Mouse (Mus musculus) heart, adult 2 months (tissue): ENCODE measurements around the gene Ndufv3. TPM values are rescaled to one million over a fixed set of nuclear protein-coding genes. Genes with fewer than 3 reads are reported as not detected.

Experiments
- DNase-seq, 2 experiments: peaks; one replicate each; pipeline ENCODE4 v3.0.0; 2021
- H3K27ac ChIP-seq: fragments of 200-600 bp; 2 replicates; pipeline ENCODE4 v1.8.1; 2022
- H3K27me3 ChIP-seq: fragments of 200-500 bp; 2 replicates; pipeline ENCODE4 v1.6.1; 2012; ENCODE audit warnings: mild to moderate bottlenecking, low read length, inconsistent platforms, mixed read lengths; ENCODE audit not compliant: control insufficient read depth, insufficient read depth
- H3K36me3 ChIP-seq: fragments of 200-500 bp; 2 replicates; pipeline ENCODE4 v1.6.1; 2012; ENCODE audit warnings: low read length, inconsistent platforms; ENCODE audit not compliant: control insufficient read depth, insufficient read depth
- H3K4me1 ChIP-seq: fragments of 200-500 bp; 2 replicates; pipeline ENCODE4 v1.6.1; 2011; ENCODE audit warnings: low read length; ENCODE audit not compliant: control insufficient read depth, insufficient read depth
- H3K4me3 ChIP-seq: fragments of 200-600 bp; 2 replicates; pipeline ENCODE4 v1.8.1; 2022
- H3K79me2 ChIP-seq: fragments of 200-500 bp; replicated peaks from 2 replicates; pipeline ENCODE4 v1.6.1; 2012; ENCODE audit warnings: mild to moderate bottlenecking, inconsistent platforms, low read length, moderate library complexity, mixed read lengths; ENCODE audit not compliant: control insufficient read depth, insufficient read depth
- H3K9ac ChIP-seq: fragments of 200-500 bp; 2 replicates; pipeline ENCODE4 v1.6.1; 2012; ENCODE audit warnings: low read depth, mild to moderate bottlenecking, control low read depth, inconsistent platforms, low read length, mixed read lengths
- CTCF ChIP-seq: fragments of 200-600 bp; IDR thresholded peaks from 2 replicates; pipeline ENCODE4 v1.8.1; 2022; ENCODE audit warnings: antibody characterized with exemption, mild to moderate bottlenecking, moderate library complexity
- EP300 ChIP-seq: fragments of 200-500 bp; IDR thresholded peaks from 2 replicates; pipeline ENCODE4 v1.6.1; 2011; ENCODE audit warnings: low read depth, low read length, control low read depth; ENCODE audit not compliant: insufficient read depth
- POLR2A ChIP-seq: fragments of 200-500 bp; IDR thresholded peaks from 2 replicates; pipeline ENCODE4 v1.6.1; 2011; ENCODE audit warnings: mild to moderate bottlenecking, low read depth, low read length, control low read depth; ENCODE audit not compliant: insufficient read depth
- WGBS: fragments of 180-500 bp; shearing (Covaris S2); methylation state at CpG from one replicate; pipeline ENCODE4 v1.1.7; 2018; 5-methylcytosine and 5-hydroxymethylcytosine counted together
- intact Hi-C: fragments of 180-260 bp; cut with DNase I; formaldehyde crosslinking; loops from one replicate; pipeline ENCODE4 v1.15.1; 2025
- polyA plus RNA-seq: library from polyadenylated mRNA; depleted of rRNA; stranded (reverse); fragments of >200 nt; gene quantifications from 2 replicates; pipeline ENCODE4 v1.2.3, GENCODE M21; 2012
- total RNA-seq, 2 experiments: library from RNA; stranded (reverse); gene quantifications; 2 replicates each; pipeline ENCODE4 v1.2.3; 2021

The Ndufv3 gene
- total and polyA plus RNA-seq, 3 experiments = 764 to 1,509 (median 1,326) TPM

GRCm38 (mm10) chr17:31556253-31556652 lies 36.3 kb downstream of the Ndufv3 start:
- H3K4me3 ChIP-seq = no peak overlapping the region
- H3K27ac ChIP-seq = no peak overlapping the region
- peaks cover 1% of the 10 kb centered on the region for H3K4me1 ChIP-seq
- WGBS = 52% methylated on average over 4 of the region's 4 CpGs
- no peaks in the 10 kb centered on the region for H3K36me3 ChIP-seq
- TF ChIP-seq POLR2A = no peak
- no peak for TF ChIP-seq CTCF
- no peak for TF ChIP-seq EP300
- no peak for DNase-seq
- H3K79me2 ChIP-seq = no peaks in the 10 kb centered on the region
- intact Hi-C loops = no loop called here
- H3K9ac ChIP-seq = no peak overlapping the region
- H3K27me3 ChIP-seq = no peaks in the 10 kb centered on the region

DNA sequence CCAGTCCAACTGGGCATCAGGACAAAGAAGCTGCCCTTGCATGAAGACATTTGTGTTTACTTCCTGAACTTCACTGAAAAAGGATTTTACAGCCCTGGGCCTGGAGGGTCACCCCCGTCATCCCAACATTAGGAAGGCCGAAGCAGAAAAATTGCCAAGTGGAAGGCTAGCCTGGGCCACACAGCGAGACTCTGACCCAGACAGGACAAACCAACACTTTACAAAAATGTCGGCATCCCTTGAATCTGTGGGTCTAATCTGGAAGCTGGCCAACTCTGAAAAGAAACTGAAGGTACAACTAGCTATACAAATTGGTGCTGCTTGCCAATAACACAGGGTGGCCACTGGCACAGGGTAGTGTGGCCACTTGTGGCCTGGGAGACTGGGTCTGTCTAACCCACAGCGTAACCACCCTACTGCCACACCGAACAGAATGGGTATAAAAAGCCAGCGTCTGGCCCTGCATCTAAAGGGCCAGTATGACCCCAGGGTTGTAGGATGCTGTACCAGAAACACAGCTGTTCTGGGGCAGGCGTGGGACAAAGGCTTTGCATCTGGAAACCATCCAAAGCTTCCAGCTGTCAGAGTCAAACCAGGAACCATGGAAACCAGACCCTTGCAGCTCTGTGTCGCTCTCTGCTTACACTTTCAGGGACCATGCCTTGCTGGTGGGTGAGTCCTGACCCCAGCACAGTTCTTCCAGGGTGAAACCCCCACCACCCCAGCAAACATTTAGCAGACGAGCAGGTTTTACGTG lies 37.4 kb downstream of the Ndufv3 start:
- TF ChIP-seq CTCF (no peak), EP300 (no peak), POLR2A (no peak)
- Histone ChIP-seq H3K79me2 (no peaks in the 10 kb centered on the region), H3K27ac (peak overlapping the region; percentile 28), H3K27me3 (no peaks in the 10 kb centered on the region), H3K36me3 (no peaks in the 10 kb centered on the region), H3K9ac (no peak overlapping the region), H3K4me1 (peaks cover 1% of the 10 kb centered on the region), H3K4me3 (no peak overlapping the region)
- DNase-seq = peak; percentile 41 to 58
- WGBS = 50% methylated on average over 11 of the region's 11 CpGs
- intact Hi-C loops = no loop called here

- no peak for DNase-seq
- peaks cover 1% of the 10 kb centered on the region for H3K4me1 ChIP-seq
- H3K36me3 ChIP-seq = no peaks in the 10 kb centered on the region
- H3K27ac ChIP-seq = peak overlapping the region; percentile 28; the same call in 1 of the 2 replicates
- TF ChIP-seq POLR2A = 0 out of 2 replicates have a peak, but pooled peaks have one; percentile 20
- no peak for TF ChIP-seq EP300
- H3K27me3 ChIP-seq = no peaks in the 10 kb centered on the region
- no peak overlapping the region for H3K9ac ChIP-seq
- H3K4me3 ChIP-seq = no peak overlapping the region
- H3K79me2 ChIP-seq = no peaks in the 10 kb centered on the region
- 72% methylated on average over 10 of the region's 10 CpGs for WGBS
- intact Hi-C loops = no loop called here
Observed at GRCm38 (mm10) chr17:31557947-31558542, 38.1 kb downstream of the Ndufv3 start.

DNA sequence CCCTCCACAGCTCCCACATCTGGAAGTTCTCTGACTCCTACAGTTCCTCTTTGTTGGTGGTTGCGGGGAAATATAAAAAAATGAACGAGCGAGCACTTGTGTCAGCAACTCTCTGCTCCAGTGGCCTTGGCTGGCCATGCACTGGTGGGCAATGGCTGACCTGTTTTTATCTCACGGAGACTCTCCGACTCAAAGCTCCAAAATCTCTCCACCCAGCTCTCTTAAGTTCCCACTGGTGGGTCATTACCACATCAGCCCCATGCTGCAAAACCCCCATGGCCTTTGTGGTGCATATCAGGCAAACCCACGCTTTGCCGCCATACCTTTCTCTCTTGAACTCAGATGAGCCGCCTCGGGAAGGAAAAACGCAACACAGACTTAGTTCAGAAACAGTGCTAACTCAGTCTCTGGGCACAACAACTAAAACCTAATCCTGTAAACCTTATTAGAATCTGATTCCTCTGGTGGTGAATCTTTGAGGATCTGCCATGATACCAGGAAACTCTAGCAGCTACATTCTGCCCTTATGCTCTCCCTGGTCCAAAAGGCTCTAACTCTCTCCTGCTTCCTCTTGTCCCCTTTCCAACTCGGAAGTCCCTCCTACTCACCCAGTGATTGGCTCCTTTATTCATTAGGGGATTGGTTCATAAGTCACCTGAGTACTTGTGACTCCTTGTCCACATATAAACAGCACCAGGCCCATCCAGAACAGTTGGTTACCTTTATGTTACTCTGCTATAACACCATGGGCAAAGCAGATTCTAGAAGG lies 39.3 kb downstream of the Ndufv3 start:
- Histone ChIP-seq H3K36me3 (no peaks in the 10 kb centered on the region), H3K27me3 (no peaks in the 10 kb centered on the region), H3K4me3 (no peak overlapping the region), H3K9ac (no peak overlapping the region), H3K27ac (no peak overlapping the region), H3K79me2 (no peaks in the 10 kb centered on the region), H3K4me1 (peaks cover 4% of the 10 kb centered on the region)
- DNase-seq = no peak
- TF ChIP-seq EP300 (no peak), CTCF (no peak), POLR2A (no peak)
- intact Hi-C loops = no loop called here
- WGBS = 82% methylated on average over 11 of the region's 11 CpGs

DNA sequence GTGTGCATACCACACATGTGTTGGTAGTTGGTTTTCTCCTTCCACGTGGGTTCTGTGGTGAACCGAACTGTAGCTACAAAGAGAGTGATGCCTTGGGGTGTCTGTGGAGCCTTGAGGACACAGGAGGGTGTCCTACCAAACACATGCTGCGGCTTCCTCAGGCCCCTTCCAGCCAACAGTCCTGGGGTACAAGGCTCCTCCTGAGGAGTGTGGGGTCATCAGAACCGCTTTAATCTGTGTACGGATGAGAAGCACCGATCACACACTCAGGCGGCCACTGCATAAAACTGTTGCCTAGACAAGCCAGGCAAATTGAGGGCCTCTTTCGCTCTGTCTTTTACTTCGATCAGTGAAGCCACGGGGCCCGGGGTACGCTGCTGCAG lies 43.7 kb downstream of the Ndufv3 start:
- peak in 1 of 2 experiments; percentile 64 for DNase-seq
- Histone ChIP-seq H3K79me2 (peaks cover 8% of the 10 kb centered on the region), H3K4me1 (peaks cover 9% of the 10 kb centered on the region), H3K27me3 (no peaks in the 10 kb centered on the region), H3K36me3 (peaks cover 3% of the 10 kb centered on the region), H3K4me3 (peak overlapping the region; percentile 55), H3K9ac (peak overlapping the region; percentile 45), H3K27ac (peak overlapping the region; percentile 99)
- intact Hi-C loops = loop anchor here (2.0 kb wide), 1 partner anchor 43 kb away; the partner anchor contains the start of gene Ndufv3
- WGBS = 11% methylated on average over 12 of the region's 12 CpGs
- TF ChIP-seq EP300 (no peak), CTCF (no peak), POLR2A (no peak)
